Mouse (Mus musculus): ENCODE measurements around the gene Rspo1.

GRCm38 (mm10) chr4:124957284-124957683, 28.9 kb upstream of the Rspo1 start:
- TF ChIP-seq GATA1 (IDR thresholded peaks at IDR 0.05; ENCODE audit: borderline replicate concordance, low read length) (no peak), FLI1 (IDR thresholded peaks at IDR 0.05; ENCODE audit: low read length) (no peak)
